Mouse (Mus musculus): ENCODE results near the gene Tssk6.

DNA sequence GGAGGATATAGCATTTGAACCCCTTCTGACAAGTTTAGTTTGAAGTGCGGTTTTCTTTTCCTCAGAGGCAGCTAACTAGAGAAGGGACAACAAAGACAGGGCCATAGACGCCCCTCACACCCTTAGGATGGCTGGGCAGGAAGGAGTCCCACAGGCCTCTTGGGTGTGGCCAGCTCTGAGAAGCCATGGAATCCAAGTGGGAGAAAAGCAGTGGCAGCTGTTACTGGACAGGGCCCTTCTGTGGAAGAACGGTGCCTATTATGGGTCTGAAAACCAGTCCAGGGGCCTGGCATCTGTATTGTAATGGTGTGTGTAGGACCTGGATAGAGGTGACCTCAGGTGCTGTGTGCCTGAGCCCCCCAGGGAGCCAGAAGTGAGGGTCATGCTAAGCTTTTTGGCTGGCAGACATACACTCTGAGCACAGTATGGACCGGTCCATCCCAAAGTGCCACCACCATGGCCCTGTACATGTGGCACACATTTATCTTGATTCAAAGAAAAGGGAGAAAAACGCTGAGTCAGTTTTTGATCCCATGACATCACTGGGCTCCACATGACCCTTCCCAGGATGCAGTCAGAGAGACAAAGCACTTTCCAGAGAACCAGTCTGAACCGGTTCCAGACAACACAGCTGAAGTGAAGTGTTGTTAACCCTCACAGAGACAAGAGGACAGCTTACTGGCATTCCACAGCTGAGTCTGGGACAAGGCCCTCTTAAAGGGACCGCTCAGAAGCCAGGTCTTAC is 34.2 kb downstream of the Tssk6 start:
- TF ChIP-seq CTCF (IDR thresholded peaks at IDR 0.05; ENCODE audit: borderline replicate concordance, control insufficient read depth, extremely low read depth, insufficient read depth, low read length, poor library complexity) (no peak), POLR2A (IDR thresholded peaks at IDR 0.05; ENCODE audit: control insufficient read depth, extremely low read depth, insufficient read depth, low read length, poor library complexity) (no peak)
